Mouse (Mus musculus) midbrain, embryonic 11.5 days (tissue): ENCODE results near the gene Olfr560. TPM values are rescaled to one million over a fixed set of nuclear protein-coding genes. Genes with fewer than 3 reads are reported as not detected.

Experiments
- ATAC-seq: fragments of 200-750 bp; cut with Nextera tagmentation; 2 replicates; pipeline ENCODE4 v1.8.0; 2017; ENCODE audit warnings: moderate TSS enrichment, moderate library complexity; ENCODE audit not compliant: low FRiP score
- DNase-seq: peaks from one replicate; pipeline ENCODE4 v3.0.0; 2015; ENCODE audit warnings: low spot score; ENCODE audit errors: missing footprints
- H3K27ac ChIP-seq: fragments of 300-500 bp; sonication (generic); 2 replicates; pipeline ENCODE4 v1.5.1; 2014; ENCODE audit warnings: low read depth, low read length
- H3K27me3 ChIP-seq: fragments of 300-500 bp; sonication (generic); 2 replicates; pipeline ENCODE4 v1.6.1; 2014; ENCODE audit warnings: mild to moderate bottlenecking, low read length, moderate library complexity, mixed read lengths; ENCODE audit not compliant: control insufficient read depth, insufficient read depth
- H3K36me3 ChIP-seq: fragments of 300-500 bp; sonication (generic); 2 replicates; pipeline ENCODE4 v1.6.1; 2014; ENCODE audit warnings: mild to moderate bottlenecking, low read length, moderate library complexity, mixed read lengths; ENCODE audit not compliant: control insufficient read depth, insufficient read depth
- H3K4me1 ChIP-seq: fragments of 300-500 bp; sonication (generic); 2 replicates; pipeline ENCODE4 v1.6.1; 2014; ENCODE audit warnings: low read length; ENCODE audit not compliant: control insufficient read depth, insufficient read depth
- H3K4me2 ChIP-seq: fragments of 300-500 bp; sonication (generic); 2 replicates; pipeline ENCODE4 v1.6.1; 2014; ENCODE audit warnings: mild to moderate bottlenecking, moderate library complexity
- H3K4me3 ChIP-seq: fragments of 300-500 bp; sonication (generic); 2 replicates; pipeline ENCODE4 v1.5.1; 2014; ENCODE audit warnings: low read depth, low read length
- H3K9ac ChIP-seq: fragments of 300-500 bp; sonication (generic); 2 replicates; pipeline ENCODE4 v1.6.1; 2014; ENCODE audit warnings: low read length
- H3K9me3 ChIP-seq: fragments of 300-500 bp; sonication (generic); 2 replicates; pipeline ENCODE4 v1.6.1; 2016; ENCODE audit warnings: low read length; ENCODE audit not compliant: control insufficient read depth
- WGBS: fragments of 180-500 bp; shearing (Covaris S2); extraction: QIAGEN DNeasy Blood & Tissue Kit; methylation state at CpG from one replicate; pipeline ENCODE4 v1.1.7; 2014; 5-methylcytosine and 5-hydroxymethylcytosine counted together
- polyA plus RNA-seq: library from polyadenylated mRNA; unstranded; fragments of >200 nt; fragmentation: Nextera tagmentation; extraction: Ambion mirVana; gene quantifications from 2 replicates; pipeline ENCODE4 v1.2.1, GENCODE M21; 2014

Olfr560 gene
- not detected in 2 replicates for polyA plus RNA-seq

- Histone ChIP-seq H3K9me3 (no peaks in the 10 kb centered on the region), H3K27ac (no peak within 1 kb of the TSS), H3K4me2 (no peak within 1 kb of the TSS), H3K36me3 (no peaks in the 10 kb centered on the region), H3K9ac (no peak within 1 kb of the TSS), H3K4me3 (no peak within 1 kb of the TSS), H3K27me3 (no peaks in the 10 kb centered on the region), H3K4me1 (no peaks in the 10 kb centered on the region)
- 80% methylated on average over 4 of the region's 4 CpGs for WGBS
- no peak for DNase-seq
- ATAC-seq: no peak
Measured at GRCm38 (mm10) chr7:102759266-102759665, at the start of gene Olfr560, which contains the start of gene Olfr78. TSS of gene Olfr560 (minus strand) at chr7:102759366. TSS of gene Olfr78 (minus strand) at chr7:102759471.

DNA sequence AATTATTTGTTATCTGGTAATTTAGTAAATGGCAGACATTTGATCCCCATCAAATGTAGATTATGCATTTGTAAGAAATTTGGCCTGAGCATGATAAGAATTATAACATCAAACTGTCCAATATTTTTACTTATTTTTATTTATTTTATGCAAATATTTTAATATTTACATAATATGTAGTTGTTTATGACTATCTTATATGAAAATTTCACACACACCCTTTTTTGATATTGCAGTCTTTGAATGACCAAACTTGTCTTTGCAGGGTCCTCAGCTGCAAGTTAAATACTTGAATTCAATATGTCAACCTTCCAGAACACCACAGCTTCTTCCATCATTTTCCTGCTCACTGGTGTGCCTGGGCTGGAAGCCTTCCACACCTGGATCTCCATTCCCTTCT, 44.0 kb upstream of the Olfr560 start, which contains the start of gene Olfr564:
Olfr564 (plus strand) TSS at position 301 of the 400 bp plus-strand sequence.
- no peaks in the 10 kb centered on the region for H3K4me1 ChIP-seq
- H3K4me3 ChIP-seq: no peak within 1 kb of the TSS
- DNase-seq (no peak), ATAC-seq (no peak)
- no peaks in the 10 kb centered on the region for H3K9me3 ChIP-seq
- no peaks in the 10 kb centered on the region for H3K27me3 ChIP-seq
- no peak within 1 kb of the TSS for H3K4me2 ChIP-seq
- no peaks in the 10 kb centered on the region for H3K36me3 ChIP-seq
- no peak within 1 kb of the TSS for H3K27ac ChIP-seq
- no peak within 1 kb of the TSS for H3K9ac ChIP-seq

GRCm38 (mm10) chr7:102770921-102771320, 11.8 kb upstream of the Olfr560 start, which contains the start of gene Olfr561:
TSS of gene Olfr561 (plus strand) at chr7:102771221.
- DNase-seq (no peak), ATAC-seq (no peak)
- Histone ChIP-seq H3K36me3 (no peaks in the 10 kb centered on the region), H3K4me2 (no peak within 1 kb of the TSS), H3K27me3 (no peaks in the 10 kb centered on the region), H3K9ac (no peak within 1 kb of the TSS), H3K9me3 (no peaks in the 10 kb centered on the region), H3K4me1 (no peaks in the 10 kb centered on the region), H3K4me3 (no peak within 1 kb of the TSS), H3K27ac (no peak within 1 kb of the TSS)
- 90% methylated on average over 2 of the region's 2 CpGs for WGBS

- Histone ChIP-seq H3K27ac (no peak overlapping the region), H3K4me1 (no peaks in the 10 kb centered on the region), H3K4me3 (no peak overlapping the region), H3K27me3 (no peaks in the 10 kb centered on the region), H3K36me3 (no peaks in the 10 kb centered on the region), H3K9me3 (no peaks in the 10 kb centered on the region), H3K9ac (no peak overlapping the region), H3K4me2 (no peak overlapping the region)
- no peak for DNase-seq
- no peak for ATAC-seq
- 15% methylated on average over 1 of the region's 1 CpGs for WGBS
Measured at GRCm38 (mm10) chr7:102752086-102752485, 7.1 kb downstream of the Olfr560 start.

DNA sequence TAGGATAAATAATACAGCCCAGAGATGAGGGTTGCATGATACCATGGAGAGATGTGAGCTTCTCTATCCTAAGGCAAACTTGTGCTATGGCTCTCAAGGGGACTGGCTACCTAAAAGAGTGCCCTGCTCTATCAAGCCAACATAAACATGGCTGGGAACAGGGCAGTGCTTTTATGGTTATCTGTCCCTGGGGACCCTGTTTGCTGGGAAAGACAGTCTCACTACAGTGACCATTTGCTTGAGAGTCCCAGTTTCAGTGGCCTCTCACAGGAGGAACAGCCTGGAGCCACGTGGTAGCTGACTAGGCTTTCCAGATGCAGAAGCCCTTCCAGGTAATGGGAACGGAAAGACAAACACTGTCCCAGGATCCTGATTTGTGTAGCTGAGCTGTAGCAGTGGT, 21.5 kb downstream of the Olfr560 start:
- no peak overlapping the region for H3K4me2 ChIP-seq
- no peak overlapping the region for H3K4me3 ChIP-seq
- H3K27ac ChIP-seq: no peak overlapping the region
- H3K27me3 ChIP-seq: no peaks in the 10 kb centered on the region
- ATAC-seq (no peak), DNase-seq (no peak)
- H3K9me3 ChIP-seq: no peaks in the 10 kb centered on the region
- WGBS: 64% methylated on average over 2 of the region's 2 CpGs
- no peaks in the 10 kb centered on the region for H3K4me1 ChIP-seq
- H3K9ac ChIP-seq: no peak overlapping the region
- H3K36me3 ChIP-seq: no peaks in the 10 kb centered on the region

GRCm38 (mm10) chr7:102733793-102734192, 25.4 kb downstream of the Olfr560 start:
- Histone ChIP-seq H3K4me3 (no peak overlapping the region), H3K36me3 (no peaks in the 10 kb centered on the region), H3K4me2 (no peak overlapping the region), H3K9me3 (no peaks in the 10 kb centered on the region), H3K27me3 (no peaks in the 10 kb centered on the region), H3K9ac (no peak overlapping the region), H3K4me1 (no peaks in the 10 kb centered on the region), H3K27ac (no peak overlapping the region)
- DNase-seq (no peak), ATAC-seq (no peak)
- 75% methylated on average over 1 of the region's 1 CpGs for WGBS

DNA sequence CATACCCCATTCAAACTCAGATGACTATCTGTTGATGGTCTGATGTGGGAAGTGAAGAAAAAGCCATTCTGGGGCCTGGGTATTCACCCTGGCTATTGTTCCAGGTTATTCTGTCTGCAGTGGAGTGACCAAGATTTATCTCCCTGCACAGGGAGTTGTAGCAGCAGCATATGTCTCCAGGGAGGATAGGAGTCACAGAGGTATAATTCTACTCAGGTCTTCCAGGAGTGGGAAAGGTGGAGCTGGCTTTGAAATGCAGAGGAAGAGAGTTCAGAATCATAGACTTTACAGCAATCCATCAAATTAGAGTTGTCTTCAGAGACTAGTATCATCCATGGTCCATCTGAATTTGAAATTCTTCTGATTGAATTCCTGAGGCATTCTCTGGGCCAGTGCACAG, 31.8 kb downstream of the Olfr560 start, which contains the start of gene Olfr559:
Olfr559 (minus strand) TSS at position 101 of the 400 bp plus-strand sequence.
- no peak for ATAC-seq
- no peak within 1 kb of the TSS for H3K9ac ChIP-seq
- no peaks in the 10 kb centered on the region for H3K4me1 ChIP-seq
- H3K4me2 ChIP-seq: no peak within 1 kb of the TSS
- no peaks in the 10 kb centered on the region for H3K27me3 ChIP-seq
- no peak within 1 kb of the TSS for H3K4me3 ChIP-seq
- DNase-seq: no peak
- H3K9me3 ChIP-seq: no peaks in the 10 kb centered on the region
- H3K36me3 ChIP-seq: no peaks in the 10 kb centered on the region
- no peak within 1 kb of the TSS for H3K27ac ChIP-seq

GRCm38 (mm10) chr7:102718970-102719369, 40.2 kb downstream of the Olfr560 start, which contains the start of gene Olfr33:
TSS of gene Olfr33 (minus strand) at chr7:102719070.
- Histone ChIP-seq H3K27me3 (no peaks in the 10 kb centered on the region), H3K9ac (no peak within 1 kb of the TSS), H3K27ac (no peak within 1 kb of the TSS), H3K4me3 (no peak within 1 kb of the TSS), H3K9me3 (no peaks in the 10 kb centered on the region), H3K4me2 (no peak within 1 kb of the TSS), H3K36me3 (no peaks in the 10 kb centered on the region), H3K4me1 (no peaks in the 10 kb centered on the region)
- 42% methylated on average over 1 of the region's 1 CpGs for WGBS
- DNase-seq (no peak), ATAC-seq (no peak)

- no peak within 1 kb of the TSS for H3K27ac ChIP-seq
- H3K4me3 ChIP-seq: no peak within 1 kb of the TSS
- H3K9ac ChIP-seq: no peak within 1 kb of the TSS
- no peak for ATAC-seq
- H3K9me3 ChIP-seq: no peaks in the 10 kb centered on the region
- no peak for DNase-seq
- no peaks in the 10 kb centered on the region for H3K27me3 ChIP-seq
- no peaks in the 10 kb centered on the region for H3K36me3 ChIP-seq
- no peaks in the 10 kb centered on the region for H3K4me1 ChIP-seq
- H3K4me2 ChIP-seq: no peak within 1 kb of the TSS
Measured at GRCm38 (mm10) chr7:102701915-102702314, 57.3 kb downstream of the Olfr560 start, which contains the start of gene Olfr558. TSS of gene Olfr558 (plus strand) at chr7:102702215.
